Mouse (Mus musculus): Measurements from ENCODE around the gene B2m.

Gene B2m

DNA sequence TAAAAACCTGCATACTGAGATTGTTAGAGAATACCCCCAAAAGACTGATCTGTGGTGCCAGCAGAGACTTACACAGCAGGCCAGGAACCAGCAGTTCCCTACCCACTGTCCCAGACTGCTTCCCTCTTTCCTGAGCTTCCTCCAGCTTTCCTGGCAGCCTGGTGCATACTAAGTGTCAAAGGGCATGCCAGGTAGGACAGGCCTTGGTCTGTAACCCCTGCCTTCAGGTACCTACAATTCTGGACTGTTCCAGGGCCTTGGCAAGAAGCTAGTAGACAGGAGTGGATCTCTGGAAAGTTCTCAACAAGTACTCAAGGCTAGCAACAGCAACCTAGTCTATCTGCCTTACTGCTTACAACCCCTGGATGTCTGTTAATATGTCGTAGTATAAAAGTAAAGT lies 3.7 kb downstream of the B2m start:
- DNase-seq: peak; percentile 87

DNA sequence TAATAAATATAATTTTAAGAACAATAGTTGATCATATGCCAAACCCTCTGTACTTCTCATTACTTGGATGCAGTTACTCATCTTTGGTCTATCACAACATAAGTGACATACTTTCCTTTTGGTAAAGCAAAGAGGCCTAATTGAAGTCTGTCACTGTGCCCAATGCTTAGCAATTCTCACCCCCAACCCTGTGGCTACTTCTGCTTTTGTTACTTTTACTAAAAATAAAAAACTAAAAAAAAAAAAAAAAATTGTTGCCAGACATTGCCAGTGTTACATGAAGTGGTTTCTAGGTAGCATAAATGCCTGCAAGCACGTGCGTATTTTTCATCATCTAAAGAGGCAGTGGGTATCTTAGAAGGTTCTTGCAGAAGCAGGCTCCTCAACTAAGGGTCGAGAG lies 5.4 kb downstream of the B2m start:
- no peak for DNase-seq

DNA sequence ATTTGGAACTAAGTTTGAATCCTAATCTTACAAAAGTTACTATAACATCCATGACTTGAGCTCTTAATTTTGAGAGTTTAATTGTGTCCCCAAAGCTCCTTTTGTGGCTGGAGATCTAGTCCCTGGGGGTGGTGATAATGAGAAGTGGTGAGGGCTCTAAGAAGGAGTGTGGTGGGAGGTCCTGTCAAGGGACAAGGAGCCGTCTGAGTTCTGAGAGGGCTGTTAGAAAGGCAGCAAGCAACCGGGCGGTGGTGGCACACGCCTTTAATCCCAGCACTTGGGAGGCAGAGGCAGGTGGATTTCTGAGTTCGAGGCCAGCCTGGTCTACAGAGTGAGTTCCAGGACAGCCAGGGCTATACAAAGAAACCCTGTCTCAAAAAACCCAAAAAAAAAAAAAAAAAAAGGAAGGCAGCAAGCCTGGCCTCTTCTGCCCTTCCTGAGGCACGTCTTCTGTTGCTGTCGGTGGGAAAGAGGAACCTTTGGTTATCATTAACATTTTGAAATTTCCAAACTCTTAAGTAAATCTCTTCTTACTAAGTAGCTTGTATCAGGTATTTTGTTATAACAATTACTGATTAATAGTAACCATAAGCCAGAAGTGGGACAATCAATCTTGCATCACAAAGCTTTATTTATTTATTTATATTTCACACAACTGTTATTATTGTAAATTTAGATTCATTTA lies 6.3 kb downstream of the B2m start:
- DNase-seq: peak; percentile 64

DNA sequence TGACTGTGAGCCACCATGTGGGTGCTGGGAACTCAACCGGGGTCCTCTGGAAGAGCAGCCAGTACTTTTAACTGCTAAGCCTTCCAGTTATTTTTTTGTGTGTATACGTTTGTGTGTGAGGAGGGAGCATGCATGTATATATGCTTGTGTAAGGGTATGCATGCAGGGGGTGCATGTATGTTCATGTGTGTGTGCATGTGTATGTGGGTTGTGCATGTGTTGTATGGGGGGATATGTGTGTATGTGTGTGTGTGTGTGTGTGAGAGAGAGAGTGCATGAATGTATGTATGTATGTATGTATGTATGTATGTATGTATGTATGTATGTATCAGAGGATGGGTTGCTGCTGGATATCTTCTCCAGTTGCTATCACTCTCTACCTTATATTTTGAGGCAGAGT lies 7.0 kb downstream of the B2m start:
- peak; percentile 67 for DNase-seq

DNA sequence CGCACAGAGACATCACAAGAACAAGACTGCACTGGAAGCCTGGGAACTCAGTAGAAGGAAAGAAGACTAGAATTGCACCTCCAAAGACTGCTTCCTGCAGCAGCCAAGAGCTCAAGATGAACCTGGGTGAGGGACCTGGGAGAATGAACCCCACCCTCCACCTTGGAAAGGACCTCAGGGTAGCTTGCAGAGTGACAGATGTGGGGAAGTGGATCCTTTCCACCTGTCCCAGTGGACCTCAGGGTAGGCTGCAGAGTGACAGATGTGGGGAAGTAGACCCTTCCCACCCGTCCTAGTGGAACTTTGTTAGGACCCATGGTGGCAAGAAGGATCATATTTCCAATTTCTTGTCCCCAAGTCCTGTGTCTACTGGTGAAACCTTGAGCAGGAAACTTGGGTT lies 7.8 kb downstream of the B2m start:
- peak; percentile 87 for DNase-seq

DNA sequence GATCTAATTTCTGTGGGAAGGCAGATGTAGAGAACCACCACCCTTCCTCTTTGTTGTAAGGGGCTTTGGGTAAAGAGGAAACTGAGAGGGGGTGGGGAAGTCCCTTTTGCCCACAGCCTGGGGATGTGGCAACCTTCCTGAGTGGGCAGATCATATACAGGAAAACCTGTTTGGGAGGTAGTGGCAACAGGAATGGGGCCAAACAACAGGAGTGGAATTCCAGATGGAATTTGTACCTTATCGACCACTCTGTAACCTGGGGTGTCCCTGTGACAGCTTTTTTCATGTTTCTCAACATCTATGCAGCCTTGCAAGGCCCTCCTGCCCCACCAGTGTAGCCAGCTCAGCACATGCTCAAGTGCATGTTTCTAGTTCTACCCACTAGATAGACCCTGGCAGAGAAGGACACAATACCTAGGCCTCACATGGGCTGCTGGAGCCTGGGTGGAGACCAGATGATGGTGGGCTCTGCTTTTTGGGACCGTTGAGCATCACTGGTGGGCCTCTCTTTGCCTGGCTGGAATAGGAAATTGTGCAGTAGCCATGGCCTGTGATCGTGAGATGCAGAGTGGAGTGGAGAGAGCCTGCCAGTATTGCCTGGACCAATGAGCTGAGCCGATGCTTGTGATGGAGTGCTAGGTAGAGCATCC lies 8.7 kb downstream of the B2m start:
- peak; percentile 90 for DNase-seq

DNA sequence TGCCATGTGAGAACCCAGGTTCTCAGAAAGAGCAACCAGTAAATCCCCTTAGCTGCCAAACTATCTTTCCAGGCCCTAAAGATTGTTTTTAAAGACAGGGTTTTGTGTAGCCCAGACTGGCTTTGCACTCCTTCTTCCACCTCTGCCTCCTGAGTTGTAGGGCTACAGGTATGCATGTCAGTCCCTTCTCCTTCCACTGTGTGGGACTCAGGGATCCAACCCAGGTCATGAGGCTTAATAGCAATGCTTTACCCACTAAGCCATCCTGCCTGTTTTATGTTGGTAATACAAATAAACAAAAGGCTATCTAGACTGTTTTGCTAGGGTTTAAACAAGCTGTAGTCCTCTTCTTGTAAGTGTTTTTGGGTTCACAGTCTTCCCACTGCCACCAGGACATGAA lies 10.1 kb downstream of the B2m start:
- DNase-seq: peak; percentile 55

DNA sequence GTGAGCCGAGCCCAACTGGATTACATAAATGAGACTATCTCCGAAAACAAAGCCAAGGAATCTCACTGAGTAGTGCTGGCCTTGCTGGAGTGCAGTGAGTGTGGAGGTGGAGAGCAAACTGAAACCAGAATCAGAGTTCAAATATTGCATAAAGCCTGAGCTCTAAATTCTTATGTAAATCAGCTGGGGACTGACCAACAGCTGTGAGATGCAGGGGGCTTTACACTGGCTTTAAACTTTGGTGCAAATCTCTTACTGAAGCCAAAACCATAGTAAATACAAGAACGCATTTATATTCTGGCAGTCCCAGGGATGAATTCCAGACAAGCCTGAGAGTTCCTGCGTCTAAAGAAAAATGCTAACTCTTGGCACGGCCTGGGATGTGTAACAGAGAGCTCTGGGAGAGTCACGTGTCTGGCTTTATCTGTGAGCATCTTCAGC lies 10.9 kb downstream of the B2m start:
- DNase-seq: peak; percentile 90

DNA sequence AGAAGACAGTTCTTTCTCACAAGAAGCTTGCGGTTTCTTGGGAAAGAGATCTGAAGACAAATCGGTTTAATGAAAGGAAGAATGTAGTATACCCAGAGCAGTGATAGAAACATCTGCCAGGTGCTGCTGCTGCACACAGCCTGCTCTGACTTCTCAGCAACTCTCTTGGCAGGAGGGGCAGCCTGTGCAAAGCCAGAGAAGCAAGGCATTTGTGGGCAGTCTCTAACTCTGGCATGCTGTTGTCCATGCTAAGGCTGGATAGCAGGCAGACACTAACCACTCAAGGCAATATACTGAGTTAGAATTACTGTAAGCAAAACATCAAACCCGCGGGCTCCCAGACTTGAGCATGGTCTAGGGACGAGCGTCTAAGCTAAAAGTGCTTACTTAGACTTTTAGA lies 12.2 kb downstream of the B2m start:
- peak; percentile 80 for DNase-seq

DNA sequence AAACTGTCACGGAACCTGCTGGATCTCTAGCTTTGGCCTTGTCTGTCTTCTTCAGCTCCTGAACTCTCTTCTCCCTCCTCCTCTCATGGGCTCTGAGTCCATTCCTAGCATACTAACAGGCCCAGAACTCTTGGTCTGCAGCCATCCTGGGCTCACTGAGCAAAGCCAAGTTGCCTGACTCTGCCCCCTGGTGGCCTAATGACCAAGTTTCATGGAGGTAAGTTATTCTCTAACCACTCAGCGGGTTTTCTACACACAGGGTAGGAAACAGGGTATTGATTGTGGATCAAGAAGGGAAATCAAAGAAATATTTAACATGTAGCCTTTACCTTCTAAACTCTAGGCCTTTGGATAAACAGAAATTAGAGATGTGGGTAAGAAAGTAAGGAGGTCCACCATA lies 13.2 kb downstream of the B2m start, which contains the start of gene Trim69:
TSS of gene Trim69 (plus strand) at position 21 of the 400 bp plus-strand sequence.
- peak; percentile 97 for DNase-seq

DNA sequence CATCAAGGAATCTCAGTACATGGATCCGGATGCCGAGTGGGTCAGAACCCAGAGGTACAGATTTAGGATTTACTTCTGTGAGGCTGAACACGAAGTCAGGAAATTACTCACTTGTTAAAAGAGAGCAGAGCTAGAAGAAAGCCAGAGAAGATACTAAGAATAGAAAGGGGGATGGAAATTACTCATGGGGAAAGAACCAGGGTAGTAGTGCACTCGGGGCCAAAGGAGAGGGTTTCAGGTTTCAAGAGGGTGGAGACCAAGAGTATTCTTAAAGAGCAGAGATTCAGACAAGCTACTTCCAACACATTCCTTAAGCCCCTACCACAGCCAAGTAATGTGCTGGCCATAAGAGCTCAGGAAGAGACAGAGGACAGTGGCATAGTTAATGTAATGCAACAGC lies 14.1 kb downstream of the B2m start:
- DNase-seq: peak; percentile 43

DNA sequence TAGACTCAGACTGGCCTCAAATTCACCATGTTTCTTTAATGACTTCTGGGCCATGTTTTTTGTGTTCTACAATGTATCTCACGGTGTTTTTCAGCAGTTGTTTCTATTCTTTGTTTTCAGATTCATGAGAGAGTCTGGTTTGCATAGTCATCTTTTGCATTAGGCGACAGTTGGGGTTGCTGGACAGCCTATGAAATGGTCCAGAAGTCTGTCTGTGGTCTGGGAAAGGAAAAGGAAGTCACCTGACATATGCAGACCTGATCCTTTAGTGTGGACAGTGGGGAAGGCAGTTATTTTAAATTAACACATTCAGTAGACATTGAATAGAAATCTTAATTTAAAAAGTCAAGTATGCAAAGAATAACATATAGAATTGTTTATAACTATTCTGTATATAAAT lies 15.0 kb downstream of the B2m start:
- DNase-seq: peak; percentile 46

DNA sequence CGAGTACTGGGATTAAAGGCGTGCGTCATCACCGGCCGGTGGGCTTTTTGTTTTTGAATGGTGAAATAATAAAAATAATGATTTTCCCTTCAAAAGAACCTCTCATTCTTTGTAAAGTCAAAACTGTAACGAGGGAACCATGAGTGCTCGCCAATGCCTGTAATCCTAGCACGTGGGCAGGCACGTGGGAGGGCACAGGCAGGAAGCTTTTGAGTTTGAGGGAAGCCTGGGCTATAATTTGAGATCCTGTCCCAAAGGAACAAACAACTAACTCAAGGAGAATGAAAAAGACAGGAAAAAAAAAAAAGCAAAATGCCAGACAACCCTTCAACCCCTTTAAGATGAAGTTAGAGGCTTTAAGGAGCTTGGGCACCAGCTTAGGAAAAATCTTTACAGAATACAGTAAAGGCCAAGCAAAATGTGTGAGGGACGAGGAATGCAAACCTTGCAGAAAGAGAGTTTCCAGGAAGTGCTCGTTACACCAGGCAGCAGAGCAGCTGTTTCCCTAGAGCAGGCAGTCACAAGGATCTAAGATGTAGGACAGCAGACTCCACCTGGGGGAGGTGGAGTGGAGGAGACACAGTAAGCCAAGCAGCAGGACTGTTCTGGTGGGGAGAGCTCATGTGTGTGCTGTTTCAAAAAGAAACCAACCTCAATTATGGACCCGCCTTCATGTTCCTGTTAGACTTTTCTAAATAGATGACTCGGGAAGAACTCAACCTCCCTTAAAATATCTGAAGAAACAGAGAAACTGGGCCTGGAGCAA lies 16.1 kb downstream of the B2m start:
- DNase-seq: peak; percentile 85

DNA sequence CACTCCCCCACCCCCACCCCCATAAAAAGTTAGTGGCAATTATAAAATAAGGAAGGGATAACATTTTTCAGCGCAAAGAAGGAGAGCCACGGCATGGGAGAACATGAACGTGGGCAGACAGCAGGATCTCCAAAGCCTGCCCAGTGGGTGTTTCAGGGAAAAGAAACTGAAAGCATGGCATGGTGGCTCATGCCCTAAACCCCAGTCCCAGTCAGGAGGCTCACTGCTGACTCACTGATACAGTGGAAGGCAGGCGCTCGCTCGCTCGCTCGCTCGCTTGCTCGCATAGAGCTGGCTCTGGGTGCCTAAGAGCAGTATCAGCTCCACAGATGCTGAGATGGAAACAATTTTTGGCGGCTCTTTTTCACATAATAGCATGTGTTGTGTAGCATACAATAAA lies 16.8 kb downstream of the B2m start:
- DNase-seq: peak; percentile 94

DNA sequence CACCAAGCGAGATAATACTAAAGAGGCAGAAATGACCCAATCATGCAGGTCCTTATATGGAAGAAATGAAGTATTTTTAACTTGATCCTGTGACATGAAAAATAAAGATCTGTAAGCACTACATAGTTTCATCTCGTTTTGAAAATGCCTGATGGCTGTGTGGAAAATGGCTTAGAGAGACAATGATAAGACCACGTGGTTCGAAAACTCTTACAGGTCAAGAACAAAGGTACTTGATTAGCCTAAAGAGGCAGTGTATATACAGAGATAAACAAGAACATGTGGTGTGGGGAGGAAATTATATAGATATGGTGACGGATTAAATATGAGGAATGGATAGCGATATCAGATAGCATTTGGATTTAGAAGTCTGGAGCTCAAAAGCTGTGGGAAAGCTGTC lies 23.8 kb downstream of the B2m start:
- DNase-seq: no peak

DNA sequence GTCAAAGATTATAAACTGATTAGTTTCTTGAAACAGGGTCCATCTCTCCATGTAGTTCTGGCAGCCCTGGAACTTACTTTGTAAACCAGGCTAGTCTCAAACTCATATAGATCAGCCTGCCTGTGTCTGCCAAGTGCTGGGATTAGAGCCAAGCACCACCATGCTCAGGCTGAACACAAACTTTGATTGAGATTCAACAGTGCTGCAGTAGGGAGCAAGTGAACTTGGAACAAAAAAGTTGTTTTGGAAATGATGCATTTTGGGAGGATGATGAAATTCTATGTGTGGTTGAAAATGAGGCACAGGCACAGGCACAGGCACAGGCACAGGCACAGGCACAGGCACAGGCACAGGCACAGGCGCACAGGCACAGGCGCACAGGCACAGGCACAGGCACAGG lies 24.7 kb downstream of the B2m start:
- DNase-seq: no peak

DNA sequence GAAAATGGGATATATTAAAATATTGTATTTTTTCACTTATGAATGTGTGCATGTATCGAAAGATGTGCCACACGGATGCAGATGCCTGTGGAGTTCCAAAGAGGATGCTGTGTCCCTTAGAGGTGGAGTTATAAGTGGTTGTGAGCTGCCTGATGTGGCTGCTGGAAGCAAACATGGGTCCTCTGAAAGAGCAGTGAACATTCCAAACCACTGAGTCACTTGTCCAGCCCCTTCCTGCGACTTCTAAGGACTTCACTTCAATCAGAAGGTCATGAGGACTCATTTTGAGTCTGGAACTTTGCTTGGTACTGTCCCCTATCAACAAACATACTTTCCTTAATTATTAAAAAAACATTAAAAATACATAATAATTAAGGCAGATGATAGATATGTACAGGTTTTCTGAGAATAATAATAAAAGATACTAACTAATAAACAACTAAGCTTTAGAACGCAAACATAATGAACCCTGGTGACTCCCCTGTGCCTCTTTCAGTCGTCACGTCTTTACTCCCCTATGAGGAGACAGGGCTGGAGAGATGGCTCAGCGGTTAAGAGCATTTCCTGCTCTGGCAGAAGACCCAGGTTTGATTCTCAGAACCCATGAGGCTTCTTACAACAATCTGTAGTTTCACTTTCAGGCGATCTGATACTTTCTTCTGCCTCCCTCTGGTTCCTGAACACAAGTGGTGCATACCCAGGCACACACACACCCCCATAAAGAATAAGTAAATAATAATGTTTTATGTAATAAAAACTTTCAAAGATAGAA lies 32.8 kb downstream of the B2m start:
- DNase-seq: no peak

DNA sequence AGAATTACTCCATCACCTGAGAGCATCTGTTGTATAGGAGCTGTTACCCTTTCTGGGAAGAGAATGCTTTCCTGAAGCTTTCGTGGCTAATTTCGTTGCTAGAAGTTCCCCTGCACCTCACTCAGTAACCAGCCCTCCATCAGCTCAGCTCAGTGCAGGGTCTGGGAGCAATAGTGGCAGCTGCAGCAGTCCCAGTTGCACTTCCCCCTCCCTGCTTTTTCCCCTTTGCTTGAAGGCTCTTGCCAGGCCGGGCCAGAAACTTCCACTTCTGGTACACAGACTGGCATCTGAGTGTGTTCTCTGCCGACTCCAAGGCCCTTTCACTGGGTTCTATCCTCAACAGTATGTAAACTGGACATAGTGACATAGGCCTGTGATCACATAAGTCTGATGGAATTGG lies 37.6 kb downstream of the B2m start:
- no peak for DNase-seq

DNA sequence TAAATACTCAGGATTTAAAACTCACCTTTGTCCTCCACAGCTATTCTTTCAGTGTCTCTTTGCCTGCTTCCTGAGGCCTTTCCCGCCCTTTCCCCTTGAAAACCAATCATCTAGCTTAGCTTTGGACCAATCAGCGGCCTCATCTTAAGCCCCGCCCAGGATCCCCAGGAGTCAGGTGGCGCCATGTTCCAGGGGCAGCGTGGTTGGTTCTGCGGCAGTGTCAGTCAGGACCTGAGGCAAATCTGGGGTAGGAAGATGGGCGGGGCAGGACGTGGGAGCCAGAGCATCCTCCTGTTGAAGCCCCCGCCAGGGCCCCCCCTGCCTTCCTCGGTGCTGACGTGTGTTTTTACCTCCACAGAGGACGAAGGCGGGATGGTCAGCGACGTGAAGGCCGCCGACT lies 38.6 kb downstream of the B2m start, which contains the start of the genes Patl2 and Terb2:
TSS of gene Patl2 (minus strand) at position 84 of the 400 bp plus-strand sequence.
TSS of gene Terb2 (plus strand) at position 167 of the 400 bp plus-strand sequence.
- DNase-seq: no peak

DNA sequence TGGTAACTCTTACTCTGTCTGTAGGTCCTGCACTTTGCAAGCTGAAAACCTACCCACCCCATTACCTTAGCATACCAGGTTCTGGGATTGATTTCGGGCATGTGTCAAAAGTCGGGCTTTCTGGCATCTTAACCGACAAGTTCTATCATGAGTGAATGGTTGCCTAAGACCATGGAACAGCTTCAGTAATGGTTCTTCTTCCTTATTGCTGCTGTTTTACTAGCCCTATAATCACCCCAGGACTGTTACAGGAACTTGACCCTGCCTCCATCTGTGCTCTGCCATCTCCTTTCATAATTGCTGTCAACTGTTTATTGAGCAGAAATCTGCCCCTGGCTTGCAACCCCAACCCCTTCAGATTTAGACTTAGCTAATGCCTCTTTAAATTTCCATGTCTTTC lies 39.3 kb downstream of the B2m start:
- no peak for DNase-seq

DNA sequence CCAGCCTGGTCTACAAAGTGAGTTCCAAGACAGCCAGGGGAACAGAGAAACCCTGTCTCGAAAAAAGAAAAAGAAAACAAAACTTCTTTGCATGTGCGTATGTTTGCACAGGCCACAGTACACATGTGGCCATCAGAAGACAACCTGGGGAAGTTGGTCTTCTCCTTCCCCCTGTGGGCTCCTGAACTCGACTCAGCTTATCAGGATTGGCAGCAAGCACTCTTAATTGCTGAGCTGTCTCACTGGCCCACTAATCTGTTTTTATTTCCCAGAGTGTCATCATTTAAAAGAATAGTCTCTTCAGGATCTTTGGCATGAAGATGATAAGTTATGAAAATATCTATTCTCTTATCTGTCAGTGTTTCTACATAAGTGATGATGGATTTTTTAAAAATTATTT lies 44.4 kb downstream of the B2m start:
- DNase-seq: no peak

DNA sequence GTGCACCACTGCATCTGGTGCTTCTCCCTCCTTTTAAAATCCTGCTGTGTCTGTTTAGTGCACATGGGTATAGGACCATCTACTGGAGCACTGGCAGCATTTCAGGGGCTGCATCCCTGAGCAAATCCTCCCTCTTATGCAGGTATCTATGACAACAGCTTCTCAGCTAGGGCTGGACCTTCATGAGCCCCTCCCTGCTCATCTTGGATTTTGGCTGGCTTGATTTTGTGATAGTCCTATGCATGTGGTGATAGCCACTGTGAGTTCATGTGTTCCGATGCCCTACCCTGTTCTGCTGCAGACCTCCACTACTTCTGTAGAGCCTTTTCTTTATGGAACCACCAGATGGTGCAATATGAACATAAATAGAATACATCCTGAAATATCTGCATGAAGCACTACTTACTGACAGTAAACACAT lies 47.0 kb downstream of the B2m start:
- DNase-seq: no peak

DNA sequence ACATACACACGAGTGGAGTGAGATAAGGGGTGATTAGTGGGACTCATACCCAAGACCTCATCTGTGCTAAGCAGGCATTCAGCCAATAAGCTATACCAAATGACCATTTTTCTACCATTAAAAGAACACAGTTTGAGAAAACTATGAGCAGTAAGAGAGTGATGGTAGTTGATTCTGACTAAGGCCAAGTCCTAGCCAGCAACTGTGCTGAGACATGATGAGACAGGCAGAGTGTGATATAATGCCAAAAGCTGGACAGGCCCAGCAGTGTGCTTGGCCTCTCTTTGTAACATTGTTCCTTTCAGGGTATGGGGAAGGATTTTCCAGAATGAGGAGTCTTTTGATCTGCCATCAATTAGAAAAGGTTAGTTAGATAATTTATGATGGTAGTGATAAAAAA lies 54.0 kb downstream of the B2m start:
- DNase-seq: no peak
